Mouse (Mus musculus) spleen, postnatal 36 days (tissue): ENCODE data around the gene Klkb1.

Experiments
- DNase-seq, 2 experiments: peaks; one replicate each; pipeline ENCODE4 v3.0.0; 2022; ENCODE audit warnings: low spot score in 2 of 2, mixed read lengths in 1 of 2

Gene Klkb1

DNA sequence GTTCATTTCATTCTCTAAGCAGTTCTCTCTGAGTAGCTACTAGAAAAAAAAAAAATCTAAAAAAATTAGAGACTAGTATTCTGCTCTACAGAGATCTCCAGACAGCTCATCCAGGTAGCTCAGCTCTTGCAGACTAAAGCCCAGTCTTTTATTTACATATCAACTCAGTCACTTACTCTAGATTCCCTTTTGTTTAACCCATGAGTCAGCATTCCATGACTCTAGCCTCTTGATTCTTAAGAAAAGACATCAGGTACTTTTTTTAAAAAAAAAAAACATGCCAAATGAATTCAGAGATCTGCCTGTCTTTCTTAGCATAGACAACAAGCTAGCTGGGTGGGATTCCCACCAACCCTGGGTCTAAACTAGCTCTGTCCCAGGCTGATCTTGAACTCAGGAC lies 26.2 kb downstream of the Klkb1 start:
- DNase-seq = no peak

DNA sequence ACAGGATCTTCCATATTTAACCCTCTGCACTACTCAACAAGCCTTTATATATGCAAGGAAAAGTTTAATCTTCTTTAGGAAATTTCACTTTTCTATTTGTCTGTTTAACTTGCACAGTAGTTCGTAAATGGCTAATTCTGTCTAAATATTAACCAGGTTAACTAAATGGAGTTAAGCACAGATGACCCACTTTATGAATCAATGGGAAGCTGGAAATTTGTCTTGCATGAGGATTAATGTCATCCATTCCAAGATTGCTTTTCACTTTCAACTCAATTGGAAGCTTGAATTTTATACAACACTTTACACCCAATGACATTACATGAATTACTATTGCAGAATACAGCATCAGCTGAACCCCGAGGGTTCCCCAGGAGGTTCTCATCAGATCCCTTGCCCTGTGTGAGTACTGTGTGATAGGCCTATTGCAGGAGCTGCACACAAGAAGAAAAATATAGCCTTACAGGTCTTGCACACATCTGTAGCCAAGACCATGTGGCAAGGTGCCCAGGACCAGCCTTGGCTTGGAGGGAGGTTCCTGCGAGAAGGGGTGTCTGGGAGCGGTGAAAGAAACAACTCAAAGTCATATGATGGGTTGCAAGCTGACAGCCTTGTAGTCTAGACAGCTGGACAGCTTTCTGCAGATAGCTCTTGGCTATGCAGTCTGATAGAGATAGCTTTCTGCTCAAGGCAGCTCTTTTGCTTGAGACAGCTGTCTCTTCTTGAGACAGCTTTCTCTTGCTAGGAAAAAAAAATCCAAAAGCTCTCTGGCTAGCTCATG lies 26.9 kb downstream of the Klkb1 start:
- DNase-seq = no peak

- DNase-seq = no peak
Observed at GRCm38 (mm10) chr8:45266993-45267392, 27.7 kb downstream of the Klkb1 start.

GRCm38 (mm10) chr8:45264918-45265317 lies 29.7 kb downstream of the Klkb1 start:
- DNase-seq = no peak

DNA sequence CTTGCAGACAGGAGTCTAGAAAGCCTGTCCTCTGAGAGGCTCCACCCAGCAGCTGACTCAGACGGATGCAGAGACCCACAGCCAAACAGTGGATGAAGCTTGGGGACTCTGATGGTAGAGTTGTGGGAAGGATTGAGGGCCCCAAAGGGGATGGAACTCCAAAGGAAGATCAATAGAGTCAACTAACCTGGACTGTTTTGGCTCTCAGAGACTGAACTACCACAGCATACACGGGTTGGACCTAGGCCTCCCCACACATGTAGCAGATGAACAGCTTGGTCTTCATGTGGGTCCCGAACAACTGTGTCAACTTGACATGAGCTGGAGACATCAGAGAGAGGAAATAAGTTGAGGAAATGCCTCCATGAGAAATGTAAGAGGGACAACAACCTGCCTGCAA lies 31.8 kb downstream of the Klkb1 start:
- DNase-seq = no peak

DNA sequence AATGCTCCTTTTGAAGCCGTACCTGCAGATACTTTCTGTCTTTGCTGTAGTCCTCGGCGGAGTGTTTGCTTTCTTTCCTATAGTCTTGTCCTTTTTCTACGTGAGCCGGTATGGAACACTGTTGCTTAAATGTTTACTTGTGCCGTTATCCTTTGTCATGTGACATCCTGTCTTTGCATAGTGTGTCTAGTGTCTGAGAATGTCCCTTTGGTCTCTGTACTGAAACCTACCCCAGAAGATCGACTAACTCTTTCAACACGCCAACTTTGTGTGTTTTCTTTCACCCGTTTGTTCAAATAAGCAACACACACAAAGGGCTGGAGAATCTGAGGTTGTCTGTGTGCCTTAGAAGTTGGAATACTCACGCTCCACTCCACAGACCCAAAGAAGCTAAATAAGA lies 32.7 kb downstream of the Klkb1 start, which contains the start of gene F11:
F11 (minus strand) TSS at position 112 of the 400 bp plus-strand sequence.
- DNase-seq = no peak

- no peak for DNase-seq
Observed at GRCm38 (mm10) chr8:45258421-45258820, 36.2 kb downstream of the Klkb1 start.

DNA sequence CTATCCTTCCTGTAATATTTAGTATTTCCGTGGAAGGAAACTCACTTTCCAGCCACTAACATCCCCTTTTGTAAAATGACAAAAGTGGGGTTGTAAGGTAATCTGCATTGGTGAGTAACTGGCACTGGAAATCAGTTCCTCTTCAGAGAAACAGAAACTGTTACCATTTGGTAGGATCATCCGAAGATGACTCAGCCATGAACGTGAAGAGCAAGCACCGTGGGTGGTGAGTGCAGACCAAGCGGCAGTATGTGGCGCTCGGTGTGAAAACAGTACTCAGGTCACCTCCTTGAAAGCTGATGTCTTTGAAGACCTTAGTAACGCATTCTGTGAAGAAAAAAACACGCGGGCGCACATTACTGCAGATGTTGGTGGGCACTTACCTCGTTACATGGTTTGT lies 39.6 kb downstream of the Klkb1 start:
- DNase-seq = no peak

DNA sequence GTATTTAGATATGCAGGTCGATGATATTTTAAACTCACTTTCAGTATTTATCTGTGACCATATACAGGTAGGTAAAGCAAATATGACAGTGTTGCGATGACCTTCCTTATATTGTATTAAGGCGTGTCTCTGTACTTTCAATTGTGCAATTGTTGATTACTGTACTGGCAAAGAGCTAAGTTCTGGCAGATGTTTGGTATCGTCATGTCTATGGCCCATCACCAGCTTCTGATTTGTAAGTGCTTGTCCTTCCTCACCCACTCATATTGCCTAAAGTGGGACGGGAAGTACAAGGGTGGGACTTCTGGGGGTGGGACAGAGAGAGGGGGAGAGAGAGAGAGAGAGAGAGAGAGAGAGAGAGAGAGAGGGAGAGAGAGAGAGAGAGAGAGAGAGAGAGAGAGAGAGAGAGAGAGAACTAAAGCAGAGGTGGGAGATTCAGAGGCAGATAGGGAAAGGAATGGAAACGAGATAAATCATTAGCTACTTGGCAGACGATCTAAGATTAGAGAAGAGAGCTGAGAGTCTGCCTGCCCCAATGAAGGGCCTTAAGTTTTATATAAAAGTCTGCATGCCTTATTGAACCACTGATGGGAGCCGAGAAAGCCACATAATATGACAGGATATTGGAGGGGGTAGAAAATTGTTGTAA lies 40.3 kb downstream of the Klkb1 start:
- no peak for DNase-seq

GRCm38 (mm10) chr8:45253586-45253985 lies 41.1 kb downstream of the Klkb1 start:
- no peak for DNase-seq

DNA sequence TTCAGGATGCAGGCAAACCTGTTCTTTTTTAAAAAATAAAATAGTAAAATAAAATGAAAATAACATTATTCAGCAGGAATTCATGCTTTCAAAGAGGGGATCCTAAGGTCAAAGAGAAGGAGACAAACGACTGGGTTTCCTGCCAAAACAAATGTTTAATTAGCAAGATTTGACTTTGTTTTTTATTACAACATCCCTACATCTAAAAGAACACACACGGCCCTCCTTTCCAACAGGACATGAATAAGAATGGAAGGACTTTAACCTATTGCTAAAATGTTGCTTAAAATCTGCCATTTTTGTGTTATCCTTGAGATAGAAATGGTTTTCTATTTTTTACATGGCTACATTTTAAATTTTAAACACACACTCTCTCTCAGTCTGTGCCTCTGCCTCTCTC lies 41.5 kb downstream of the Klkb1 start:
- no peak for DNase-seq

DNA sequence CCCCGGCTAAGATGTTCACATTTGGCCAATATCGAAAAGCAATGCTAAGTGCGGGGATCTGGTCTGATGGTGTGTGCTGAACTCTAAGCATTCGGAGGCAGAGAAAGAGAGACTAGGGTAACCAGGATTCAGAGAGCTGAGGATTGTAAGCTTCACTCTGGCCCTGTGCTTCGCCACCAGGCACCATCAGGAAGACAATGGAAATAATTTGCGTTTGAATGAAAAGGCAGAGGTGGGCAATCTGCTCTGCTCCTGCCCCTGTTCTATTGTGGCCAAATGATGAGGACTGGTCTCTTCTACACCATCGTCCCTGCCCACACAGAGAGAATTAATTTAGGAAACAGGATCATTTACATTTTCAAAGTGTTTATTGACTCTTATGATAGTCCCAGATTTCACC lies 48.4 kb downstream of the Klkb1 start:
- DNase-seq = no peak

- no peak for DNase-seq
Observed at GRCm38 (mm10) chr8:45239363-45239762, 55.3 kb downstream of the Klkb1 start.

DNA sequence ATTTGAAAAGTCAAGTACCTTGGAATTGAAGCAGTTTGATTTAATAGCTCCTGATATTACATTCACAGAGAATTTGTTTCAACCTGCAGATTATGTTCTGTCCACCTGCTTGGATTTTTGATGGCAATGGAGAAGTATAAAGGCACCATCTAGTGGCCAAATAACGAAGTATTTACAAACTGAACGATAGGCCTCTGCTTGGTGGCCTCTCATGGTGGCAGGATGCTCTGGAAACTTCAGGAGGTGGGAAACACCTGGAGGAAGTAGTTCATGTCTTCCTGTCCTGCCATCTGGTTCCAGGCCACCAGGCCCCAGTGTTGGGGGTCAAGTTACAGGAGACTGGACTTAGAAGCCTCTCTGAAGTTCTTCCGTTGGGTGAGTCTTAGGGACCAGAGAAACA lies 56.4 kb downstream of the Klkb1 start:
- no peak for DNase-seq

DNA sequence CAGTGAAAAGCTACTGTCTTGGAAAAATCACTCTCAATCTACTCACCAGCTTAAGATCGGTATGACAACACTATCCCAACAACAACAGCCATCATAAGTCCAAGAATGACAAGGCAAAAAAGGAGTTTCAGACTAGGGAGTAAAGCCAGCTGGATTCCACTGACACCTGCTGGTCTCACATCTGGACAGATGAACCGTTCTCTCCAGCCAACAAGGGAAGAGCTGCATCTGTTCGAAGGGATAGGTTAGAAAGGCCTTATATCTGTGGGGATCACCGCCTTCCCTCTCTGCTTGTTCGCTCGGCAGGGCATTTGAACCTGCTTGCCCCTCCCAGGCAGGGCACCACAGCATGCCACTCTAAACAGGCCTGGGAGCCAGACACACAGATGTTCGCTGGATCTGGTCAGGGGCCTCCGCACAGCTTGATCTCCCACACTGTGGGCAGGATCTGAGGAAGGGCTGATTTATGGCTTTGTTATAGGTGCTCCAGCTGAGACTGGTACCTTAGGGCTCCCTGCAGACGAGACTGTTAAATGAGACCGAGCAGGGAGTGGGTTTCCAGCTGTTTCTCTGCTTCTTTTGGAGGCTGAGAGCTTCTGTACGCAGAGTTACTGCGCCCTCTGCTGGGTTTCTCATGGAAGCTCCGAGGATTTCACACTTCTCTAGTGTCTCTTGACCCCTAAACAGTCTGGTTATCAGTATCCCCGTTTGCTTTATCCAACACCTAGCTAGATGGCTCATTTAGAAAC lies 58.3 kb downstream of the Klkb1 start:
- DNase-seq = no peak

- DNase-seq = no peak
Observed at GRCm38 (mm10) chr8:45235228-45235627, 59.4 kb downstream of the Klkb1 start.

DNA sequence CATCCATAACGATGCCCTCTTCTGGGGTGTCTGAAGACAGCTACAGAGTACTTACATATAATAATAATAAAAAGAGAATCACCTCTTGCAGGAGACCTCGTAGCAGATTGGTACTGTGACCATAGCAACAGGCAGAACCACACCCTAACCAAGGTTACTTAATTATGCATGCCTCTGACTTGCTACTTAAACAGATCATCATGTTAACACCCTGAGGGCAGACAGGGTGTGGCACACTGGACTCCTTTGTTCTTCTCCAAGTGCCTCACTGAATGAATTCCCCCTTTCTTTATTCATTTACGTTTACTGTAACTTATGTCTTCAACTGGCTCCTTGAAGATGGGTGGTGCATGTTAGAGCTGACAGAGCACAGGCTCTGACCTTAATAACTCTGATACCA lies 61.4 kb downstream of the Klkb1 start:
- no peak for DNase-seq
